Mouse (Mus musculus) C2C12 (cell line): ENCODE measurements at regions not wholly inside any gene's neighbourhood (a gene's known extent, or its start where the extent isn't known, plus 50 kb on each side); places are given as distances from the start of the nearest gene placed in this dataset.

Experiments
- CTCF ChIP-seq: IDR thresholded peaks from one replicate; pipeline ENCODE4 v1.5.1; 2011; ENCODE audit not compliant: control insufficient read depth, insufficient read depth, insufficient read length
- MAX ChIP-seq: IDR thresholded peaks from one replicate; pipeline ENCODE4 v1.6.1; 2011; ENCODE audit warnings: mild to moderate bottlenecking, control low read depth
- MYOD1 ChIP-seq: IDR thresholded peaks from one replicate; pipeline ENCODE4 v1.6.1; 2011; ENCODE audit warnings: low read depth; ENCODE audit not compliant: control insufficient read depth, insufficient read length
- MYOG ChIP-seq: IDR thresholded peaks from one replicate; pipeline ENCODE4 v1.6.1; 2011; ENCODE audit not compliant: control insufficient read depth, insufficient read length; ENCODE audit errors: extremely low read depth
- USF1 ChIP-seq: IDR thresholded peaks from one replicate; pipeline ENCODE4 v1.6.1; 2011; ENCODE audit warnings: low read depth, mild to moderate bottlenecking, control low read depth, moderate library complexity

GRCm38 (mm10) chr4:54774066-54774465 is 170.8 kb upstream of the Zfp462 start:
- no peak for TF ChIP-seq CTCF
- TF ChIP-seq MYOG = no peak
- no peak for TF ChIP-seq MAX
- no peak for TF ChIP-seq MYOD1
- no peak for TF ChIP-seq USF1
